Mouse (Mus musculus) midbrain, embryonic 10.5 days (tissue): ENCODE data around the gene Pdlim7. TPM values are rescaled to one million over a fixed set of nuclear protein-coding genes. Genes with fewer than 3 reads are reported as not detected.
A peak's percentile ranks its signal among the peaks of the same experiment; 100 is the strongest.

ENCODE experiments used
- DNase-seq: peaks from one replicate; pipeline ENCODE4 v3.0.0-alpha.2; 2017; ENCODE audit warnings: low spot score
- H3K27ac ChIP-seq: fragments of 300-500 bp; sonication (generic); replicated peaks from 2 replicates; pipeline ENCODE4 v1.5.1; 2016; ENCODE audit warnings: mild to moderate bottlenecking
- H3K27me3 ChIP-seq: fragments of 300-500 bp; sonication (generic); 2 replicates; pipeline ENCODE4 v1.6.1; 2016; ENCODE audit warnings: low read depth, mild to moderate bottlenecking; ENCODE audit not compliant: poor library complexity, severe bottlenecking
- H3K36me3 ChIP-seq: fragments of 300-500 bp; sonication (generic); 2 replicates; pipeline ENCODE4 v1.6.1; 2016; ENCODE audit warnings: mild to moderate bottlenecking, moderate library complexity
- H3K4me1 ChIP-seq: fragments of 300-500 bp; sonication (generic); 2 replicates; pipeline ENCODE4 v1.6.1; 2016
- H3K4me3 ChIP-seq: fragments of 300-500 bp; sonication (generic); 2 replicates; pipeline ENCODE4 v1.5.1; 2016; ENCODE audit warnings: mild to moderate bottlenecking, moderate library complexity
- H3K9me3 ChIP-seq: fragments of 300-500 bp; sonication (generic); replicated peaks from 2 replicates; pipeline ENCODE4 v1.6.1; 2016; ENCODE audit warnings: mild to moderate bottlenecking
- WGBS: fragments of 180-500 bp; shearing (Covaris S2); methylation state at CpG from one replicate; pipeline ENCODE4 v1.1.7; 2016; 5-methylcytosine and 5-hydroxymethylcytosine counted together
- polyA plus RNA-seq: library from polyadenylated mRNA; unstranded; fragments of >200 nt; fragmentation: Nextera tagmentation; extraction: Ambion mirVana; gene quantifications from 2 replicates; pipeline ENCODE4 v1.2.1, GENCODE M21; 2016

The Pdlim7 gene
- polyA plus RNA-seq, 1 experiment from 2014 or later, result 191 TPM

DNA sequence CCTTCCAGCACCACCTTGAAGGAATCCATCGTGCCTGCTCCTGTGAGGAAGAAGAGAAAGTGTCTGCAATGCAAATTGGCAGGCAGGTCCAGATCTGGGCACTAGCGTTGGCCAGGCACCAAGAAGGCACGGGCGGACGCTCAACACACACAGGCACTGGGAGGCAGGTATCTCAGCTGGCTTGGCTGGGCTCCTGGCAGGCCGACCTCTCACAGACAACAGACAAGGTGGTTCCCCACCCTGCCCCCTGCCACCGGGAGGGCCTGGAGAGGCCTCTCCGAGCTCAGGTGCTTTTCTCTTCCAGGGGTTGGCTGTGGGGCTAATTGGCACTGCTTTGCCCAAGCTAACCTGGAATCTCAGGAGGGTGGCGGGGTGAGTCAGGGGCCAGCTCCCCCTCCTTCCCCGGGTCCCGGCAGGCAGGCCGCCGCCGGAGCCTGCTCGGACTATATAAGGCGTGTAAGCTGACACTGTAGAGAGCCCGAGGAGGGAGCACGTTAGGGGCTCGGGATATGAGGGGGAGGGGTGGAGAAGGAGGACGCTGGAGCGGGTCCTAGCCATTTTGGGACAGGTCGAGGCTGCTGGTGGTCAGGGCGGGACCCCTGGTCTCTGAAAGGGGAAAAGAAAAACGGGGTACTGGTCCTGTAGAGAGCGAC, 971 bp downstream of the Pdlim7 start:
- 3% methylated on average over 25 of the region's 25 CpGs for WGBS
- Histone ChIP-seq H3K9me3 (no peaks in the 10 kb centered on the region), H3K4me1 (peaks cover 48% of the 10 kb centered on the region), H3K27me3 (peaks cover 21% of the 10 kb centered on the region), H3K4me3 (peak overlapping the region; percentile 84), H3K27ac (peak overlapping the region; percentile 95), H3K36me3 (peaks cover 33% of the 10 kb centered on the region)
- peak; percentile 68 for DNase-seq

DNA sequence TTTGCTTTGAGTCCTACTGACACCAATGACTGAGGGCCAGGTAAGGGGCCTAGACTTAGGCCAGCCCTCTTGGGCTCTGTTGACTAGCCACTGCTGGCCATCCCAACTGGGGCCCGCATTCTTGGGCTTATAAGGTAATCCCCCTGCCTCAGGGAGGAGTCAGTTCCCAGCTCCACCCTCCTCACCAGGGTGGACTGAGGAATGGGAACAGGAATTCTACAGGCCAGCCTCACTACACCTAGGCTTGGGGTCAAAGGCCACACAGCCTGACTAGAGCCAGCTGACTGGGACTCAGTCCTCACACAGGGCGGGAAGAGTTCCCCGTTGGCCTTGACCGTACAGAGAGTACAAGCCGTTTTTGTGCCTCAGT, 2.0 kb downstream of the Pdlim7 start:
- Histone ChIP-seq H3K4me3 (peak overlapping the region; percentile 84), H3K27me3 (peaks cover 21% of the 10 kb centered on the region), H3K27ac (peak overlapping the region; percentile 85), H3K36me3 (peaks cover 44% of the 10 kb centered on the region), H3K9me3 (no peaks in the 10 kb centered on the region), H3K4me1 (peaks cover 48% of the 10 kb centered on the region)
- WGBS, result 35% methylated on average over 5 of the region's 5 CpGs
- DNase-seq, result peak; percentile 29

DNA sequence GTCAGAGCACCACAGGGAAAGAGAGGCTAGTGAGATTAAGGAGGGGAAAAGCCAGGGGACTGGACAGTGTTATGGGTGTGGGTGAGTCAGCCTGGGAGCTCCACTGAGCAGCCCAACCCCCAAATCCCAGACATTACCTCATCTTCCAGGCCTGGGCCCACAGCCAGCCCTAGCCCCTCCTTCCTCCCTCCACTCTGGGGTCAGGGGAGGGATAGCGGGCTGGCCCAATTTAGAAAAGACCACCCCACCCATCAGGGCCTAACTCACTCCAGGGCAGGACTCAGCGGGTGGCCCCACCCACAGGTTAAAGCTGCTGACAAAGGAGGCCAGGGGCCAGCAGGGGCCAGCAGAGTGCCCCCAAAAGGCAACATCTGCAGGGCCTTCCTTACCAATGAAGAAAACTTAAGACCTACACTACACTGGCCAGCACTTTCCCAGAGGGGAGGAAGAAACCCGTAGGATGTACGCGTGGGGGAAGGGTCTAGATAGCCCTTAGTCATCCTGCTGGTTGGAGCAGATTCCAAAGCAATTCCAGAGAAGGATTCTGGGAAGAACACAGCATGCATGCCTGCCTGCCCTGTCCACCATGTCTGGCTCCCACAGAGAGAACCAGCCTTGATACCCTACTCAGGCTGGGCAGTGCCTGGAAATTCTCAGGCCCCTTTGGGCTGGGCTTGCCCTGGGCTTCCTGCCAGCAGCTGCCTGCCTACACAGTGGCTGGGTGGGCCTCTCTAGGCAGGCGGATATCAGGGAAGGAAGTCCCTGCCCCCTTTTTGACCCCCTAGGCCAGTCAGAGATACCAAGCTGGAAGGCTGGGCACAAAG, 2.6 kb downstream of the Pdlim7 start:
- Histone ChIP-seq H3K27me3 (peaks cover 21% of the 10 kb centered on the region), H3K4me1 (peaks cover 48% of the 10 kb centered on the region), H3K4me3 (peak overlapping the region; percentile 84), H3K9me3 (no peaks in the 10 kb centered on the region), H3K36me3 (peaks cover 50% of the 10 kb centered on the region), H3K27ac (peak overlapping the region; percentile 85)
- peak; percentile 61 for DNase-seq
- WGBS, result 14% methylated on average over 6 of the region's 6 CpGs

- Histone ChIP-seq H3K27me3 (peaks cover 16% of the 10 kb centered on the region), H3K27ac (peak overlapping the region; percentile 85), H3K9me3 (no peaks in the 10 kb centered on the region), H3K36me3 (peaks cover 55% of the 10 kb centered on the region), H3K4me1 (peaks cover 48% of the 10 kb centered on the region), H3K4me3 (peak overlapping the region; percentile 84)
- no peak for DNase-seq
- WGBS, result 45% methylated on average over 3 of the region's 3 CpGs
These were observed 3.2 kb downstream of the Pdlim7 start for GRCm38 (mm10) chr13:55510332-55510667.

DNA sequence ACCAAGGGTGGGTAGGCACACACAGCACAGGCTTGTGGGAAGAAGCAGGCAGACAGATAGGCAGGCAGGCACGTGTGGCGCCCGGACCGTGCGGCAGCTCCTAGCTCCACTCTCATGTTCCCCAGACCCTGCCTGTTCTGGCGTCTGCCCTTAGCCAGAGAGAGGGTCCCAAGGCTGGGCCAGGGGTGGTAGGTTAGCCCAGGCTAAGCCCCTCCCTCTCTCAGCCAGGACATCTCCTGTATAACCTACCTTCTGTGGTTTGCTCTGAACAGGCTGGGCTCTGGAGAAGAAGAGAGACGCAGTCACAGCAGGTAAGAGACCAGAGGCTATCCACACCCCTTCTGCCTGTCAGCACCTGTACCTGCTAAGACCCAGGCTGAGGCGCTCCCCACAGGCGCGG, 4.9 kb downstream of the Pdlim7 start:
- Histone ChIP-seq H3K27ac (no peak overlapping the region), H3K36me3 (peaks cover 73% of the 10 kb centered on the region), H3K4me1 (peaks cover 42% of the 10 kb centered on the region), H3K9me3 (no peaks in the 10 kb centered on the region), H3K27me3 (no peaks in the 10 kb centered on the region), H3K4me3 (no peak overlapping the region)
- 94% methylated on average over 10 of the region's 10 CpGs for WGBS
- DNase-seq, result no peak

GRCm38 (mm10) chr13:55507877-55508276, 5.6 kb downstream of the Pdlim7 start:
- peaks cover 80% of the 10 kb centered on the region for H3K36me3 ChIP-seq
- no peaks in the 10 kb centered on the region for H3K27me3 ChIP-seq
- no peak overlapping the region for H3K4me3 ChIP-seq
- H3K9me3 ChIP-seq, result no peaks in the 10 kb centered on the region
- 63% methylated on average over 11 of the region's 11 CpGs for WGBS
- H3K27ac ChIP-seq, result no peak overlapping the region
- no peak for DNase-seq
- peaks cover 36% of the 10 kb centered on the region for H3K4me1 ChIP-seq

GRCm38 (mm10) chr13:55506697-55507096, 6.8 kb downstream of the Pdlim7 start:
- H3K9me3 ChIP-seq, result no peaks in the 10 kb centered on the region
- H3K27ac ChIP-seq, result no peak overlapping the region
- no peak for DNase-seq
- 92% methylated on average over 10 of the region's 10 CpGs for WGBS
- H3K4me3 ChIP-seq, result no peak overlapping the region
- H3K4me1 ChIP-seq, result peaks cover 24% of the 10 kb centered on the region
- H3K36me3 ChIP-seq, result peaks cover 90% of the 10 kb centered on the region
- no peaks in the 10 kb centered on the region for H3K27me3 ChIP-seq

DNA sequence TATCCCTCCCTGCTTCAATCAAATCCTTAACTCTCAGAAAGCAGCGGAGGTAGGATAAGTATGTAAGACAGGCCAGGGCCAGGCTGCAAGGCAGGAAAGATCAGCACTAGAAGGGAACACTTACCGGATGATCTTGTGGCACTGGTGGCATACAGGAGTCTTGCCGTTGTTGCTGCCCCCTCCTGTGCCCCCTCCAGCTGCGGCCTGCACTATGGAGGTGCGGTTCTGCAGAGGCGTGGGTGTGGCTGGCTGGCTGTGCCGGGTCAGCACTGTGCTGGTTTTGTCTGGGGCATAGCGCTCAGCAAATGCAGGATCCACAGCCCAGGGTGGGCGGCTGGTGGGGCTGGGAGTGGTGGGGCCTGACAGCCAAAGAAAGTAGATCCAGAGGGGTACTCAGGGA, 7.7 kb downstream of the Pdlim7 start:
- Histone ChIP-seq H3K4me1 (peaks cover 15% of the 10 kb centered on the region), H3K9me3 (no peaks in the 10 kb centered on the region), H3K4me3 (no peak overlapping the region), H3K27me3 (no peaks in the 10 kb centered on the region), H3K27ac (no peak overlapping the region), H3K36me3 (peaks cover 95% of the 10 kb centered on the region)
- 97% methylated on average over 9 of the region's 9 CpGs for WGBS
- DNase-seq, result no peak

DNA sequence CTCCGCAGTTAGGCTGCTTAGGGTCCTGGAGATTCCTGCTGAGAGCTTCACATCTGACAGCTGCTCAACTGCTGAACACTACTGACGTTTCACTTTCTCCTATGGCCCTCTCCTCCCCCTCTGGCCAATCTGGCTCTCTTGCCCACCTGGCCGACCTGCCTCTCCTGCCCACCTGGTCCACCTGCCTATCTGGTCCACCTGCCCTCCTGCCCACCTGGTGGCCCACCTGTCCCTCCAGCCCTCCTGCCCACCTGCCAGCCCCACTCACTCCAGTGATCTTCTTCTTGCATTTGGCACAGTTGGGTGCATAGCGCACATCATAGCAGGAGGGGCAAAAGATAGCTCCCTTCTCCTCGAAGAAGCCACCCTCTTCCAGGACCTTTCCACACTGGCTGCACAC, 9.1 kb downstream of the Pdlim7 start:
- Histone ChIP-seq H3K4me1 (0 out of 2 replicates have a peak, but pooled peaks cover 3% of the 10 kb centered on the region), H3K27me3 (no peaks in the 10 kb centered on the region), H3K9me3 (no peaks in the 10 kb centered on the region), H3K36me3 (peaks cover 88% of the 10 kb centered on the region), H3K27ac (no peak overlapping the region), H3K4me3 (no peak overlapping the region)
- no peak for DNase-seq
- WGBS, result 92% methylated on average over 5 of the region's 5 CpGs

- H3K4me1 ChIP-seq, result peaks cover 7% of the 10 kb centered on the region; the same call in 1 of the 2 replicates
- H3K36me3 ChIP-seq, result peaks cover 82% of the 10 kb centered on the region
- 92% methylated on average over 8 of the region's 8 CpGs for WGBS
- no peaks in the 10 kb centered on the region for H3K27me3 ChIP-seq
- no peaks in the 10 kb centered on the region for H3K9me3 ChIP-seq
- H3K27ac ChIP-seq, result no peak overlapping the region
- DNase-seq, result no peak
- H3K4me3 ChIP-seq, result no peak overlapping the region
These were observed 11.1 kb downstream of the Pdlim7 start for GRCm38 (mm10) chr13:55502405-55502804.

DNA sequence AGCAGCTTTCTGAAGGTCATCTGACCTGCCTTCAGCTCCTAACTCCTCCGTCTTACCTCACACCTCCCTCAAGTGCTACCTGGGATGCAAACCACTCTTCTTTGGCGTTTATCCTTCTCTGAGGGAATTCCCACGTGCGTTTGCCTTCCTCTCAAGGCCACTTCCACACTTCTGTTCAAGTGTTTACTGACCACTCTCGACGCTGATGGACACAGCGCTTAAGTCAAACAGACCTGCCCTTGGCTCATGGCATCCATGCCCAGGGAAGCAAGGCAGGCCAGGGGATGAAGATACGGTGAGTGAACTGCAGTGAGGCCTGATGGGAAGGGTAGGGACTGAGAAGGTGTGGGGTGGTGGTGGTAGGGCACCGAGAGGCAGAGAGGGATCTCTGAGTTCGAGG, 12.9 kb downstream of the Pdlim7 start:
- no peaks in the 10 kb centered on the region for H3K27me3 ChIP-seq
- DNase-seq, result no peak
- H3K9me3 ChIP-seq, result no peaks in the 10 kb centered on the region
- 86% methylated on average over 10 of the region's 10 CpGs for WGBS
- H3K4me1 ChIP-seq, result peaks cover 18% of the 10 kb centered on the region
- H3K4me3 ChIP-seq, result no peak overlapping the region
- no peak overlapping the region for H3K27ac ChIP-seq
- peaks cover 63% of the 10 kb centered on the region for H3K36me3 ChIP-seq

GRCm38 (mm10) chr13:55498906-55499305, 14.6 kb downstream of the Pdlim7 start:
- Histone ChIP-seq H3K4me3 (no peak overlapping the region), H3K27ac (no peak overlapping the region), H3K27me3 (peaks cover 3% of the 10 kb centered on the region; the same call in 1 of the 2 replicates), H3K4me1 (peaks cover 34% of the 10 kb centered on the region), H3K9me3 (no peaks in the 10 kb centered on the region), H3K36me3 (peaks cover 47% of the 10 kb centered on the region)
- 55% methylated on average over 11 of the region's 11 CpGs for WGBS
- no peak for DNase-seq

GRCm38 (mm10) chr13:55496661-55497060, 16.8 kb downstream of the Pdlim7 start:
- no peak overlapping the region for H3K27ac ChIP-seq

More at GRCm38 (mm10) chr13:55496661-55497060, 16.8 kb downstream of the Pdlim7 start:
- H3K4me3 ChIP-seq, result no peak overlapping the region
- H3K4me1 ChIP-seq, result peaks cover 34% of the 10 kb centered on the region
- no peaks in the 10 kb centered on the region for H3K9me3 ChIP-seq
- no peak for DNase-seq
- peaks cover 26% of the 10 kb centered on the region for H3K36me3 ChIP-seq
- peaks cover 3% of the 10 kb centered on the region; the same call in 1 of the 2 replicates for H3K27me3 ChIP-seq
- 86% methylated on average over 6 of the region's 6 CpGs for WGBS
